Mouse (Mus musculus) ovary, postnatal 14 days (tissue): ENCODE results near the gene Atp5d.

Source experiments
- DNase-seq: peaks from one replicate; pipeline ENCODE4 v3.0.0; 2022; ENCODE audit warnings: low spot score

The Atp5d gene

DNA sequence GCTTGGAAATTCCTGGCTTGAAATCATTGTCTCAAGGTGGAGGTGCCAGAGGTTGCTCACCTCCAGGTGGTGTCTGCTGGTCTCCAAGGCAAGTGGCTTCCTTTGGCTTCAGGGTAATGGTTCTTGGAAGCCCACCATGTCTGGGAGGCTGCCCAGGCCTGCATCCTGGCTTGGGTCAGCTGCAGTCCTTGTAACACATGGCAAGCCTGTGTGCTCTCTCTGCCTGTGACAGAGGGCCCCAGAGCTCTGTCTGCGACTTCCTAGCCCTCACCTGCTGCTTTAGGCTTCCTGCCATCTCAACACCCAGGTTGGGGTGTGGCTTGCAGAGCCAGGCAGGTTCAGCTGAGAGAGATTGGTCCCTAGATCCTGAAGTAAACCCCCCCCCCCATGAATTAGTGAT, 20.7 kb upstream of the Atp5d start:
- no peak for DNase-seq

DNA sequence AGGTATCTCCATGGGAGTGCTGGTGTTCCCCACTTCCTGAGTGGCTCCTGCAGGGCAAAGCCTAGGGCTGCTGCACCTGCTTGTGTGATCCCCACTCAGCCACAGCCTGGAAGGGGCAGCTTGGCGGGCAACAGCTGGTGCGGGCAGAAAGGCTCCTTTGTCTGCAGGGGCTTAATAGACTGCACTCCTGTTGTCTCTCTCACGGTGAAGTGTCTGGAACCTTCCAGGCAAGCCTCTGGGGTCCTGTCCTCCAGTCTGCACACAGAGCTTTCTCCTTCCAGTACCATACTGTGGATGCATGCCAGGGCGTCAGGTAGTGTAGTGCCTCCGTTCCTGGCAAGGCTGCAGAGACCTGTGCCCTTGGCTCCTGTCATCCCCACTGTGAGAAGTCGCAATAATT, 19.9 kb upstream of the Atp5d start:
- DNase-seq, result no peak

DNA sequence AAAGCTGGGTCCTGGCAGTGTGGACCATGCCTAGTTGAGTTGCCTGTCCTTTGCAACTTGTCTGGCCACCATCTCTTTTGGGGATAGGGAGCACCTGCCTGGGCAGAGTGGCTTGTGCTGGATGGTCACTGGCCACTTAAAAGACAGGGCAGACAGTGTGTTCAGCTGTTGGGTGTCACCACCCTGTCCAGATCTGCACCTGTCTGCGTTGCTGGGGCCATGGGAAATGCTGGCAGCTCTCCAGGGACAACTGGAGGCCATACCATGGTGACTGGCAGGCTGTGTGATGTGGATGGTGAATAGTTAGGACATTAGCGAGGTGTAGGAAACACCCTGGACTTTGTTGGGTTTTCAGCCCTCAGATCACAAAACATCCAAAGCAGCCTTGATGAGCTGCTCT, 18.3 kb upstream of the Atp5d start:
- no peak for DNase-seq

DNA sequence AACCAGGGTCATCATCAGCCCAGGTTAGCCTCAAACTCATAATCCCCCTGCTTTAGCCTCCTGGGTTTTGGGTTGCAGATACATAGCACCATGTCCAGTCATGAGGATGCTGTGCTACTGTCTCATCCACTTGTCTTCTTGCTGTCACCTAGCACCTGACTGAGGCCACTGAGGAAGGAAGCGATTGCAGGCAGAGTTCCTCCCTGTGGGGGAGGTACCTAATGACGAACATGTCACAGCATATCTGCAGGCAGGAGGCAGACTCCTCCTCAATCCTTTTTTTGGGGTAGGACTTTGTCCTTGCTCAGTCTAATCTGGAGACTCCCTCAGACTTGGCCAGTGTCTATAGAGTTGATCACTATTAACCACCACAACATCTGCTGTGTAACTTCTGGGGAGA, 16.8 kb upstream of the Atp5d start:
- no peak for DNase-seq

DNA sequence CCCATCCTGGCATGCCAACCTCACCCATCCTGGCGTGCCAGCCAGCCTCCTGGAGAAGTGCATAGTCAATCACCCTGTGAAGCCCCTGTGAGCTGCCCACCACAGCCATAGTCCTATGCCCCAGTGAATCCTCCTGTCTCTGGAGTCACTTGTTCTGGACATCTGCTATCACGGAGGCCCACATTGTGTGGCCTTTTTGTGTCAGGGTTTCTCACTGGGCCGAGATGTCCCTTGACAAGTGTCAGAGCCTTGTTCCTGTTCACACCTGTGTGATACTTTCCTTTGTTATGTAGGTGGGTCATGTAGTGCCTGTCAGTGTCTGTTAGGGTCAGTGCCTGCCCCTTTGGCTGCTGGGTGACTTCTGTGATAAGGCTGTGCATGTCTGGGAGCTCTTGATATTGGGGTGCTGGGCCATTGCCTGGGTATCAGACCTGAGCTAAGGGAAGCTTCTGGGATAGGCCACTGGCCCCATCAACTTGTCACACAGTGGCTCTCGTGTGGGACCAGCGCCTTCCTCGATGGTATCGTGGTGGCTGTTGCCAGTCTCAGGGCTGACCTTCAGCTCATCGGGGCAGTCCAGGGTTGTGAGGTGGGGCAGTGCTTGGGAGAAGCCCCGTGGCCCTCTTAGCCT, 14.4 kb upstream of the Atp5d start:
- no peak for DNase-seq

DNA sequence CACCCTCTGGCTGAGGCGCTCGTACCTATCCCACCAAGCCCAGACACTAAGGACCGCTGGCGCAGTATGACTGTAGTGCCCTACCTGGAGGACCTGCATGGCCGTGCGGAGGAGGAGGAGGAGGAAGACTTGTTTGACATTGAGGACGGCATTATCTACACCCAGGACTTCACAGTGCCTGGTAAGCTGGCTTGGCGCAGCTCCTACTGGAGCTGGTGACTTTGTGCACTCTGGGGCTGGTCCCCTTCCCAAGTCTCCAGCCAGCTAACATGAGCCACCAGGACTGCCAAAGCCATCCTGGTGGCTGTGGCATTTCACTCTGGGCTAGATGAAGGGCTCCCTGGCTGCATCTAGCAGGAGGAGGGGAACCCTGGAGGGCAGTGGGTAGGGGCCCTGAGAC, 10.5 kb upstream of the Atp5d start:
- no peak for DNase-seq

DNA sequence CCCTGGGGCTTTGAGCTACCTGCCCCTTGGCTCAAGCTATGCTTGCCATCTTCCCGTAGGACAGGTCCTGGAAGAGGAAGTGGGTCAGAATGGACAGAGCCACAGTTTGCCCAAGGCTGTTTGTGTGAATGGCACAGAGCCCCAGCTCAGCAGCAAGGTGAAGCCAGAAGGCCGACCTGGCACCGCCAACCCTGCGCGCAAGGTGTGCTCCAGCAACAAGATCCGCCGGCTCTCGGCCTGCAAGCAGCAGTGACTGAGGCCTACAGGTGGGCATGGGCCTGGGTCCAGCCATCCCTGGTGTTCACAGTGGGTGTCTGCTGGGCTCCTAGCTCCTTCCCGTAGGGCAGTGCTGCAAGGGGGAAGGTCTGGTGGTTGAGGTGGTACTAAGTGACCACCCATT, 8.6 kb upstream of the Atp5d start:
- no peak for DNase-seq

DNA sequence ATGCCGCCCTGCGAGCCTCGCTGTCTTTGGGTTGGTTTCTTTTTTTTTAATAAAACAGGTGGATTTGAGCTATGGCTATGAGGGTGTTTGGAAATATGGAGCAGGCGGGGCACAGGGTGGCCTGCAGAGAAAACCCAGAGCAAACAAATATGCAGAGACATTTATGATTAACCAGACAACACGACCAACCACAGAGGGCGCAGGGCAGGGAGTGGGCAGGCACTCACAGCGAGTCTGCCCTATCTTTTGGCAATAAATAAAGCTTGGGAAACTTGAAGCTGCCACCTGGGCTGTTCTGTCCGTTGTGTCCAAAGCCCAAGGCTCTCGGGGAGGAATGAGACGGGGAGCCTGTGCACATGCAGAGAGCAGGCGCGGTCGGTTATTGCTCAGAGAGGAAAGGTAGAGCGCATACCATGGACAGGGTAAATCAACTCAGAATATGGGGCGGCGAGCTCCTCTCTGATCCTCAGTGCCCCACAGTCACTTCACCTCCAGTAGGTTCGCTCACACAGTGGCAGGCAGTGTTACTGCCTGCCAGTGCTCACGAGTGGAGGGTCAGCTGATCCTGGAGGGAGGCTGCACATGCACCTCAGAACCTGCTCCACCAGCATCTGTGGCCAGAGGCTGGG, 7.9 kb upstream of the Atp5d start:
- no peak for DNase-seq

DNA sequence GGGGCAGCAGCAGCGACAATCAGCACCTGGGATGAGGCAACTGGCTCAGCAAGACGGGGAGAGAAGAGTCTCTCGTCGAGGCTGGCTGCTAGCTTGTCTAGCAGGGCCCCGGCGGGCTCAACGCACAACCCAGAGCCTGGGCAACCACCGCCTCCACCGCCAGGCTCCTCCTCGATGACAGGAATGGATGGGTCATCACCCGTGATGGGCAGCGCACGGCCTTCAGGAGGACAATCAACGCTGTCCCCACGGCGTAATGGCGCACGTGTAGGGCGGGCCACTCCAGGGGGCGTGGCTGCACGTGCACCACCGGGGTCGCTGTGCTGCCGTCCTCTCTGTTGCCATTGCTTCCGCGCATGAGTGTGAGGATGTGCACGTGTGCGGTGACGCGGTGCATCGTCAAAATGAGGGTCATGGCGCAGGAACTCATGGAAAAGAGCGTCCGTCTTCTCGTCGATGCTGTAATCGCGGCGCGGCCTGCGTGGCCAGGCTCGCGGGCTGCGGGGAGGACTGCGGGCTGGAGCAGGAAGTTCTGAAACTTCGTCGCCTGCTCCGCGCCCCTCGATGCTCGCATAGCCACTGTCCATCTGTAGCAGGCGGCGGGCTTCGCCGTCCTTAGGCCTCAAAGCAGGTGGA, 7.0 kb upstream of the Atp5d start:
- no peak for DNase-seq

DNA sequence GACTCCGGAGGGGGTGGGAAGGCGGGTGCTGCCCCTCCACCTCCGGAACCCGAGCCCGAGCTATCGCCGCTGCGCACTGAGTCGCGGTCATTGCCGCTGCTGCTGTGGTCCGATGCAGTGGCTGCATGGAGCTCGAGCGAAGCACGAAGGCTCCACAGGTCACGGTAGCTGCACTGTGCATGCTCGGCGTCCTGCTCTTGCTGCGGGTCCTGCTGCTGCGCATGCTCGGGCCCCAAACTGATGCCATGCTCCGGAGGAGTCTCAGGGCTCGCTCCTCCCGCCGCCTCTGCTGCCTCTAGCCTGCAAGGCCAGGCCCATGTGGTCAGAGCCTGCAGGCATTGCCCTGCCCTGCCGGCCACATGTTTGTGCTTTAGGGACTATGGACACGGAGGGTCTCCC, 6.5 kb upstream of the Atp5d start:
- no peak for DNase-seq

DNA sequence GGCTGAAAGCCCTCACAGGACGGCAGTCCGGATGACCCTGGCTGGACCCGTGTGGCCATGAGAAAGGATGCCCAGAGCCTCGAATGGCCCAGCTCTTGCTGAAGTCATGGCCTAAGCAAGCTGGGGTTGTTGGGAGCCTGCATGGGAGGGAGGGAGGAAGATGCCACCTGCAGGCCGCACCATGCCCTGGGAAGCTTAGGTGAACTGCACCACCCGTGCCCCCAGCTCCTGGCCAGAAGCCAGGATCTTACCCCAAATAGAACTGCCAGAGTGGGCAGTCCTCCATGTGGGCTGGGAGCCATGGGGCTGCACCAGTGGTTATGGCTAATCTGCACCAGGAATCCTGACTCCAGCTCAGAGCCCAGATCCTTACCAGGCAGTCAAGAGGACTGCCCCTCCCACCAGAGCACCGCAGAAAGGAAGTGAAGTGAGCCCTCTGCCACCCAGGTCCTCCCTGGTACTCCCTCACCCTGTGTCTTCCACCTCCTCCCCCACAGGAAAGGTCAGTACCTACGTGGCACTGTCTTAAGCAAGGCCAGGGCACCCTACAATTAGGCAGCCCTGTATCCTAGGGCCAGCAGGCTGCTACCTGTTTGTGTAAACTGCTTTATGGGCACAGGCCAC, 5.1 kb upstream of the Atp5d start:
- no peak for DNase-seq

DNA sequence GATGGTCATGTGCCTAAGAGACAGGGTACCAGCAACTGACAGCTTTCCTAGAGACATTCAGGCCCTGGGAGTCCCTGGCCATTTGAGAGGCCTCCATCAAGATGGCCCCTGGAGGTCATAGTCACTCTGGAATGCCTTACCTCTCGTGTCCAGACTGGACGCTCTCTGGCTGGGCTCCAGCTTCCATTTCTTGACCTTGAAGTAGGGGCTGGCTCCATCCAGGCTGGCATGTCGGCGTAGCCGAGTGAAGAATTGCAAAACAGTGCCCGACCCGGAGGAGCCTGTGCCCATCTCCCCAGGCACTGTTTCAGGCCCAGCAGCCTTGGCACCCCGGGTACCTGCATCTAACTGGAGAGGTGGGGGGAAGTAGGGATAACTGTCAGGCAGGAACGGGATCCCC, 4.0 kb upstream of the Atp5d start:
- DNase-seq, result no peak

DNA sequence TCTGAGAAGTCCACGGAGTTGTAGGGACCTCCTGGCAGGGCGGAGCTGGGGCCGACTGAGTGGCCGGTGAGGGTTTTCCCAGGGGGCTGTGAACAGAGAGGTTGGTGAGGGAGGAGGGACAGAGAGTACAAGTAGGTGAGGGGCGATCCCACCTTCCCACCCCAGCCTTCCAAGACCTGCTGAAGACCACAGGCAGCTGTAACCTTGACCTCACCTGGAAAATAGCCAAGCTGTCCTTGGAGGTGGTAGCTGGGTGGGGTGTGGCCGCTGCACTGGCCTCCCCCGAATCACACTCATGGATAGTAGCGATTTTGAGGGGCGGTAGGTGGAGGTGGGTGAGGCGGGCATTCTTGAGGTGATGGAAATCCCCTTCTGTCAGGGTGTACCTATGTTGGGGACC, 3.3 kb upstream of the Atp5d start:
- no peak for DNase-seq

DNA sequence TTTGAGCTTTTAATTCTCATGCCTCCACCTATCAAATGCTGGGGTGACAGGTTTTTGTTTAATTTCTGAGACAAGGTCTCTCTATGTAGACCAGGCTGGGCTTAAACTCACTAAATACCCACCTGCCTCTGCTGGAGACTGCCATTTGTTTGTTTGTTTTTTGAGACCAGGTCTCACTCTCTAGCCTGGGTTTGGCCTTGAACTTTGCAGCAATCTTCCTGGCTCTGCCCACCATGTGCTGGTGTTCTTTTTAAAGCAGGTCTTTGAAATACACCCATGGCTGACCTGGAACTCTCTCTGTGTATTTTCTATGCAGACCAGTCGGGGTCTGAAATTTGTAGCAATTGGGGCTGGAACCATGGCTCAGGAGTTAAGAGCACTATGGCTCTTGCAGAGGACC, 2.8 kb upstream of the Atp5d start:
- DNase-seq, result no peak

DNA sequence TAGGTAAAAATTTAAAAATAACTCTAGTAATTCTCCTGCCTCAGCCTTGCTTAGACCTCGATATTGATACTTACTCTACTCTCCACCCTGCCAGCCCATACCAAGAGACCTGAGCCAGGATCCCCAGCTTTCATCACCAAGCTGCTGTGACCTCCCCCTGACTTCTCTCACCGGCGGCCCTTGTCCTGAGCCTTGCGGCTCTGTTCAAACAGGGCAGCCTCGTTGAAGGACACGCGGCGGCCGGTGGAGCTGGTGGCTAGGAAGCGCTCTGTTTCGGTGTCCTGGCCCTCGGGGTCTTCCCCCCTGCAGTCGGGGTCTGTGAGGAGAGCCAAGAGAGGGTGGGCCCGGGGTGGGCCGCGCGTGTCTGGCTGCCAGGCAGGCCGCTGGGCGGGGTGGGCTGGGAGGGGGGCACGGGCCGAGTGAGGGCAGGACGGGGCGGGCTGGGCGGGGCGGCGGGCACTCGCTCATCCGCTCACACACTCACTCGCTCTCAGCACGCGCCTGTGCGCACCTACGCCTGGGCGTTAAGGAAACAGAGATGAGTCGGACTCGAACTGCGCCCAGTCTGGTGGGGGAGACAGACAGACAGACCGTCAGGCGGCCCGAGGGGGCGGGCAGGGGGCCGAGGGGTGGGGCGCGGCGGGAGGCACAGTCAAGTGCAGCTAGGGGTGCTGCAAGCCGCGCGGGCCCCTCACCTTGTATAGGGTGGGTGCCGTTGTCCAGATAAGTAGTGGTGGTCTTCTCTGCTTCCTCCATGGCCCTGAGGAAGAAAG, 2.1 kb upstream of the Atp5d start:
- DNase-seq, result no peak

DNA sequence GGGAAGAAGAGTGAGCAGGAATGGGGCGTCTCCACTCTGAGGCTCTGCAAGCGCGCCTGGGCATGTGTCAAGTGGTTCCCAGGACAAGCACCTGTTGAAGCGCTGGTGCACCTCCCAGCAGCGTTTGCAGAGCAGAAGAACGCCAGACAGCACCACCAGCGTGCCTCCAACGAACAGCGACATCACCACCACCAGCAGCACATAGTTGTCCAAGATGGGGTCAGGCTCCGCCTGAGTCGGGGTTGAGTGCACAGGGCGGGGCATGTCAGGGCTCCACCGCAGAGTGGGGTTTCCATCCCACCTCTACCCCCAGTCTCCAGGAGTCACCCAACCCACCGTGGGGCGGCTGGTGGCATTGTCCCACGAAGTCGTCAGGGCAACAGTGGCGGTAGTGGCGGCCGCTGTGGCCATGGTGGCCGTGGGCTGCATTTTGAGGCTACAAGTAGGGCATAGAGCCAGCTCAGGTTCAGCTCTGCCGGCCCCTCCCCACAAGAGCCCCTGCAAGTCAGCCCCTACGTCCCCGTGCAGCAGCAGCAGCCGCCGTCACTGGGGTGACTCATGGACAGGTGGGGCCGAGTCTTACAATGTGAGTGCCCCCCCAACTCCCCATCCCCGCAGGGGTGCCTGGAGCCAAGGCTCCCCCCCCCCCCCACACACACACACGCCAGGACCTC, 1.3 kb upstream of the Atp5d start:
- DNase-seq, result no peak

DNA sequence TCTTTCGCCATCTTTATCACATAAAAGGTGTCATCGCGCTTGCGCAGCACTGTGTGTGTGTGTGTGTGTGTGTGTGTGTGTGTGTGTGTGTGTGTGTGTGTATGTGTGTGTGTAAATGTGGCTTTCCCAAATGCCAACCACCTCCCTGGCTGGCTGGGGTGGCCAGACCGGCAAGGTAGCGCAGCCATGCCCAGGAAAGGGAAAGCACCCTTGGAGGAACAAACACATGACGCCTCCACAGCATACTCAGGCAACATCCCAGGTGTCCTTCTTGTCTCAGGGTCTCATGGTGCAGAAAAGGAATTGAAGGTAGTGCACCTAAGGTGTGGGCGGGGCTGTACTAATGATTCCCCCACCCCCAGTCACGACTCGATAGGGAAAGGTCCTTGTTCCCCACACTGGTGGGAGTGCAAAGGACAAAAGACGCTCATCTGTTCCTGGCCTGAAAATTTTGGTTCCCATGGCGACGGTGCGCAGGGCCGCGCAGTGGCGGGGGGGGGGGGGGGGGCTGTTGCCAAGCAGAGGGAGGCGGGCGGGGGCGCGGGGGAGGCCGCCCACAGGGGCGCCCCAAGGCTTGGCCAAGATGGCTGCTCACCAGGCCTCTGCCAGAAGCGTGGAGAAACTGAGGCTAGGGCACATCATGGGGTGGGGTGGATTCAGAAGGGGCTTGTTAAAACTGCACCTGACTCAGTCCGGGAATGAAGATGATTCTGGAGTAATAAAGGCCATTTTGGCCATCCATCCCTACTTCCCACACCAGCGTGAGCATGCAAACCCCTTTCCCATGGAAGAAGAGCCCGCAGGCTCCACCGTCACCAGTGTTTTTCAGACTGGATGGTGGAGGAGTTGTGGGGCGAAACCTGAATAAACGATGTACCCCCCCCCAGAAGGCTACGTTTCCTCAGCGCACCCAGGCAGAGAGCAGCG, 543 bp upstream of the Atp5d start:
- no peak for DNase-seq

DNA sequence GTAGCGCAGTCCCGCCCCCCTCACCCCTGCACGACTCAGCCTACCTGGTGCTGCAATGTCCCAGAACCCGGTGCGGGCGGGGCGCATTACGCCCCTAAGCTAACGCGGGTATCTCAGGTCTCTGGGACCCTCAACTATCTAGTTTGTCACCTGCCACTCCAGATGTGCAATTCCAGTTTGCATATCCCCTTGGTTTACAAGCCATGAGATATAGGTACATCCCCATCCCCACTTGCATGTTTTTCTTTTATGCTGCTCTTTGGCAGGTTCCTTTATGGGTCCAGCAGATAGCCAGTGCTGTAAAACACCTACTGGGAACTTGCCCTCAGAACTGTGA, 975 bp downstream of the Atp5d start:
- DNase-seq, result no peak

DNA sequence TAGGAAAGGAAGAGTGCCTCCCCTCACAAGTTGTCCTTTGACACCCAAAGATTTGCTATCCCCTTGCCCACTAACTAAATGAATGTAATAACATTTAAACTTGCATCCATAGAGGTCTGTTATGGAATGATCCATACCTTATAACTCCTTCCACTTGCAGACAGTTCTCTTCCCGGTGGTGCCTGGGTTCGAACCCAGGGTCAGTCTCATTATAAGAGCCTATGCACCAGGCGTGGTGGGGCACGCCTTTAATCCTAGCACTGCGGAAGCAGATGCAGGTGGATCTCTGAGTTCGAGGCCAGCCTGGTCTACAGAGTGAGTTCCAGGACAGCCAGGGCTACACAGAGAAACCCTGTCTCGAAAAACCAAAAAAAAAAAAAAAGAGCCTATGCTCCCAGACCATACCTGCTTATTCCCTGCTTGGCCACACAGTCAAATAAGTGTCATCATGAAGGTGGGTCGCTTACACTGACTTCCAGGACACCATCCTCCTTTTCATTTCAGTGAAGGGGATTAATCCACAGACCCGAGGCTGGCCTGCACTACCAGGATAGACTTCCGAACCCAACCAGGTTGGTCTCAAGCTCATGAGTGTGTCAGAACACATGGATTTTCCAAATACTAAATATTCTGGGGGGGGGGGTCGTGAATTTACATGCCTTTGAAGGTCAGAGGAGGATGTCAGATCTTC, 1.7 kb downstream of the Atp5d start:
- no peak for DNase-seq

DNA sequence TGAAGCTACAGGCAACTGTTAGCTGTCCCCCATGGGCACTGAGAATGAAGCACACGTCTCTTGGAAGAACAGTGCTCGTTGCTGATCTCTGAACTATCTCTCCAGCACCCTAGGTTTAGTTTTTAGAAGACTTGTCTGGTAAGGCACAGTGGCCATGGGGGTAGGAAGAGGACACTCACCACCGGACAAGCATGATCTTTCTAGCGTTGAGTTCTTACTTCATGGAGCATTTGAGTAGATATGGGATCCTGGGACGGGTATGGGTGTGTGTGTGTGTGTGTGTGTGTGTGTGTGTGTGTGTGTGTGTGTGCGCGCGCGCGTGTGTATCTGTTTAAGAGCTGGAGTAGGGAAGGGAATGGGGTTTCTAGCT, 2.2 kb downstream of the Atp5d start, which contains the start of gene Cbarp:
Gene Cbarp, minus strand, starts transcription at position 170 of the 370 bp plus-strand sequence.
- no peak for DNase-seq

DNA sequence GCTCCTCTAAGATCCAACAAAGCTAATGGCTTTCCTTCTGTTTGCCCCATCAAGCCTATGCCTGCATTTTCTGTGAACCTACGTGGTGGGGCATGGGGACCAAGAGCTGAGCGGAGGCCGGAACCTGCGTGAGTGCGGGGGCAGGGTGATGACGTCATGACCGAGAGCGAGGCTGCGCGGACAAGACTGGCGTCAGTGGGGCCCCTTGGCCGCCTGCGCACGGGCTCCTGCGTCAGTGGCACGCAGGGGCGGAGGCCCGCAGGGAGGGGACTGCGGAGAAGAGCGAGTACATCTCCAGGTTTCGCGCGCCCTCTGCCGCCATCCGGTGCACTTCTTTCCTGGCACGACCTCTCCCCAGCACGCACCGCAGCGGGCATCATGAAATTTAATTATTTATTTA, 2.8 kb downstream of the Atp5d start:
- DNase-seq, result peak; percentile 88
